Mouse (Mus musculus) neural tube, embryonic 11.5 days (tissue): ENCODE measurements around the gene Pax4. TPM values are rescaled to one million over a fixed set of nuclear protein-coding genes. Genes with fewer than 3 reads are reported as not detected.
A peak's percentile ranks its signal among the peaks of the same experiment; 100 is the strongest.

Source experiments
- ATAC-seq: fragments of 200-750 bp; cut with Nextera tagmentation; 2 replicates; pipeline ENCODE4 v1.8.0; 2017; ENCODE audit warnings: moderate number of reproducible peaks, mild to moderate bottlenecking, moderate TSS enrichment, moderate library complexity; ENCODE audit not compliant: insufficient read depth, low FRiP score, low TSS enrichment
- DNase-seq: peaks from one replicate; pipeline ENCODE4 v3.0.0-alpha.2; 2015; ENCODE audit warnings: low spot score
- H3K27ac ChIP-seq: fragments of 300-500 bp; sonication (generic); 2 replicates; pipeline ENCODE4 v1.5.1; 2014; ENCODE audit warnings: low read depth, mild to moderate bottlenecking, low read length
- H3K27me3 ChIP-seq: fragments of 300-500 bp; sonication (generic); 2 replicates; pipeline ENCODE4 v1.6.1; 2014; ENCODE audit warnings: mild to moderate bottlenecking, low read length, mixed read lengths; ENCODE audit not compliant: control insufficient read depth, insufficient read depth
- H3K36me3 ChIP-seq: fragments of 300-500 bp; sonication (generic); 2 replicates; pipeline ENCODE4 v1.6.1; 2014; ENCODE audit warnings: mild to moderate bottlenecking, low read length, moderate library complexity, mixed read lengths; ENCODE audit not compliant: control insufficient read depth, insufficient read depth
- H3K4me1 ChIP-seq: fragments of 300-500 bp; sonication (generic); 2 replicates; pipeline ENCODE4 v1.6.1; 2014; ENCODE audit warnings: low read length, mixed read lengths; ENCODE audit not compliant: control insufficient read depth, insufficient read depth
- H3K4me2 ChIP-seq: fragments of 300-500 bp; sonication (generic); 2 replicates; pipeline ENCODE4 v1.6.1; 2014; ENCODE audit warnings: low read depth, mild to moderate bottlenecking, moderate library complexity
- H3K4me3 ChIP-seq: fragments of 300-500 bp; sonication (generic); 2 replicates; pipeline ENCODE4 v1.5.1; 2014; ENCODE audit warnings: low read depth, low read length
- H3K9ac ChIP-seq: fragments of 300-500 bp; sonication (generic); 2 replicates; pipeline ENCODE4 v1.6.1; 2014; ENCODE audit warnings: mild to moderate bottlenecking, low read length
- H3K9me3 ChIP-seq: fragments of 300-500 bp; sonication (generic); 2 replicates; pipeline ENCODE4 v1.6.1; 2016; ENCODE audit warnings: low read length; ENCODE audit not compliant: control insufficient read depth
- WGBS: fragments of 180-500 bp; shearing (Covaris S2); extraction: QIAGEN DNeasy Blood & Tissue Kit; methylation state at CpG from one replicate; pipeline ENCODE4 v1.1.7; 2014; 5-methylcytosine and 5-hydroxymethylcytosine counted together
- polyA plus RNA-seq: library from polyadenylated mRNA; unstranded; fragments of >200 nt; fragmentation: Nextera tagmentation; extraction: Ambion mirVana; gene quantifications from 2 replicates; pipeline ENCODE4 v1.2.1, GENCODE M21; 2014

Gene Pax4
- polyA plus RNA-seq, 1 experiment from 2014 or later: not detected

- Histone ChIP-seq H3K27ac (no peak overlapping the region), H3K36me3 (no peaks in the 10 kb centered on the region)
Observed at GRCm38 (mm10) chr6:28480752-28481492, 31.8 kb upstream of the Pax4 start.

GRCm38 (mm10) chr6:28479865-28480751 is 31.0 kb upstream of the Pax4 start:
- H3K27me3 ChIP-seq: no peaks in the 10 kb centered on the region
- under 1% methylated on average over 68 of the region's 68 CpGs for WGBS
- no peaks in the 10 kb centered on the region for H3K9me3 ChIP-seq
- DNase-seq (peak; percentile 98), ATAC-seq (peak; percentile 98)
- H3K4me3 ChIP-seq: peak overlapping the region; percentile 60
- no peaks in the 10 kb centered on the region for H3K36me3 ChIP-seq
- peaks cover 4% of the 10 kb centered on the region; the same call in 1 of the 2 replicates for H3K4me1 ChIP-seq
- H3K9ac ChIP-seq: peak overlapping the region; percentile 50
- 0 out of 2 replicates have a peak overlapping the region, but pooled peaks have one; percentile 44 for H3K27ac ChIP-seq
- peak overlapping the region; percentile 72 for H3K4me2 ChIP-seq

More at GRCm38 (mm10) chr6:28480752-28481492, 31.8 kb upstream of the Pax4 start:
- 7% methylated on average over 21 of the region's 21 CpGs for WGBS
- Histone ChIP-seq H3K9ac (peak overlapping the region; percentile 46), H3K4me1 (peaks cover 4% of the 10 kb centered on the region; the same call in 1 of the 2 replicates), H3K4me2 (peak overlapping the region; percentile 53), H3K9me3 (no peaks in the 10 kb centered on the region), H3K4me3 (peak overlapping the region; percentile 60), H3K27me3 (no peaks in the 10 kb centered on the region)
- no peak for DNase-seq
- no peak for ATAC-seq

GRCm38 (mm10) chr6:28474839-28475238 is 25.7 kb upstream of the Pax4 start, which contains the start of gene Snd1:
Gene Snd1, plus strand, starts transcription at chr6:28475139.
- Histone ChIP-seq H3K36me3 (no peaks in the 10 kb centered on the region), H3K4me1 (no peaks in the 10 kb centered on the region), H3K4me2 (no peak within 1 kb of the TSS), H3K27ac (no peak within 1 kb of the TSS), H3K9ac (no peak within 1 kb of the TSS), H3K27me3 (no peaks in the 10 kb centered on the region), H3K4me3 (no peak within 1 kb of the TSS), H3K9me3 (no peaks in the 10 kb centered on the region)
- no peak for ATAC-seq
- 84% methylated on average over 5 of the region's 5 CpGs for WGBS
- DNase-seq: no peak

GRCm38 (mm10) chr6:28474211-28474610 is 25.1 kb upstream of the Pax4 start:
- no peak for DNase-seq
- Histone ChIP-seq H3K36me3 (no peaks in the 10 kb centered on the region), H3K27me3 (no peaks in the 10 kb centered on the region), H3K9ac (no peak overlapping the region), H3K27ac (no peak overlapping the region), H3K4me3 (no peak overlapping the region), H3K4me1 (no peaks in the 10 kb centered on the region), H3K9me3 (no peaks in the 10 kb centered on the region), H3K4me2 (no peak overlapping the region)
- 89% methylated on average over 4 of the region's 4 CpGs for WGBS
- ATAC-seq: no peak

- 89% methylated on average over 9 of the region's 9 CpGs for WGBS
- ATAC-seq (no peak), DNase-seq (no peak)
- no peaks in the 10 kb centered on the region for H3K4me1 ChIP-seq
- no peaks in the 10 kb centered on the region for H3K9me3 ChIP-seq
- H3K27me3 ChIP-seq: no peaks in the 10 kb centered on the region
- H3K4me3 ChIP-seq: no peak overlapping the region
- H3K36me3 ChIP-seq: no peaks in the 10 kb centered on the region
- H3K9ac ChIP-seq: no peak overlapping the region
- H3K4me2 ChIP-seq: no peak overlapping the region
- no peak overlapping the region for H3K27ac ChIP-seq
Observed at GRCm38 (mm10) chr6:28471284-28472035, 22.3 kb upstream of the Pax4 start.

- no peak overlapping the region for H3K4me2 ChIP-seq
- H3K9me3 ChIP-seq: no peaks in the 10 kb centered on the region
- H3K4me3 ChIP-seq: no peak overlapping the region
- ATAC-seq: no peak
- WGBS: 87% methylated on average over 5 of the region's 5 CpGs
- H3K4me1 ChIP-seq: no peaks in the 10 kb centered on the region
- no peaks in the 10 kb centered on the region for H3K27me3 ChIP-seq
- H3K9ac ChIP-seq: no peak overlapping the region
- no peaks in the 10 kb centered on the region for H3K36me3 ChIP-seq
- DNase-seq: no peak
- no peak overlapping the region for H3K27ac ChIP-seq
Observed at GRCm38 (mm10) chr6:28470621-28471020, 21.5 kb upstream of the Pax4 start.

GRCm38 (mm10) chr6:28470017-28470602 is 21.0 kb upstream of the Pax4 start:
- no peak overlapping the region for H3K4me2 ChIP-seq
- WGBS: 73% methylated on average over 4 of the region's 4 CpGs
- DNase-seq (no peak), ATAC-seq (no peak)
- no peak overlapping the region for H3K9ac ChIP-seq
- H3K4me1 ChIP-seq: no peaks in the 10 kb centered on the region
- no peaks in the 10 kb centered on the region for H3K27me3 ChIP-seq
- no peak overlapping the region for H3K4me3 ChIP-seq
- H3K9me3 ChIP-seq: no peaks in the 10 kb centered on the region
- H3K36me3 ChIP-seq: no peaks in the 10 kb centered on the region
- no peak overlapping the region for H3K27ac ChIP-seq

GRCm38 (mm10) chr6:28464630-28465029 is 15.5 kb upstream of the Pax4 start:
- Histone ChIP-seq H3K4me3 (no peak overlapping the region), H3K27ac (peak overlapping the region; percentile 54; the same call in 1 of the 2 replicates), H3K36me3 (no peaks in the 10 kb centered on the region), H3K9ac (no peak overlapping the region), H3K4me1 (peaks cover 7% of the 10 kb centered on the region), H3K4me2 (no peak overlapping the region), H3K9me3 (no peaks in the 10 kb centered on the region), H3K27me3 (no peaks in the 10 kb centered on the region)
- ATAC-seq (peak; percentile 53), DNase-seq (peak; percentile 44)
- WGBS: 10% methylated on average over 6 of the region's 6 CpGs
